Mouse (Mus musculus) left cerebral cortex, adult 18-20 months (tissue): Measurements from ENCODE around the gene Cep72. TPM values are rescaled to one million over a fixed set of nuclear protein-coding genes. Genes with fewer than 3 reads are reported as not detected.
"Not testable (repeated sequence)": the region's sequence is repeated elsewhere in the genome, so short reads cannot be mapped to it uniquely, and the experiment has no call there.

Experiments used
- DNase-seq, 2 experiments: peaks; one replicate each; pipeline ENCODE4 v3.0.0; 2021 to 2022; ENCODE audit warnings: low spot score in 2 of 2, mixed read lengths in 1 of 2
- long read RNA-seq, 2 experiments: library from polyadenylated mRNA; stranded (forward); transcript quantifications; one replicate each; pipeline ENCODE4 v2.0.0; 2021
- total RNA-seq, 2 experiments: library from RNA; stranded (reverse); gene quantifications; 2 replicates each; pipeline ENCODE4 v1.2.3; 2021

Cep72 gene
- total RNA-seq, result under 1 TPM; 0.77 to 0.84 TPM
- long read RNA-seq, experiment 1, result 0 reads
- long read RNA-seq, experiment 2, result 0 reads

DNA sequence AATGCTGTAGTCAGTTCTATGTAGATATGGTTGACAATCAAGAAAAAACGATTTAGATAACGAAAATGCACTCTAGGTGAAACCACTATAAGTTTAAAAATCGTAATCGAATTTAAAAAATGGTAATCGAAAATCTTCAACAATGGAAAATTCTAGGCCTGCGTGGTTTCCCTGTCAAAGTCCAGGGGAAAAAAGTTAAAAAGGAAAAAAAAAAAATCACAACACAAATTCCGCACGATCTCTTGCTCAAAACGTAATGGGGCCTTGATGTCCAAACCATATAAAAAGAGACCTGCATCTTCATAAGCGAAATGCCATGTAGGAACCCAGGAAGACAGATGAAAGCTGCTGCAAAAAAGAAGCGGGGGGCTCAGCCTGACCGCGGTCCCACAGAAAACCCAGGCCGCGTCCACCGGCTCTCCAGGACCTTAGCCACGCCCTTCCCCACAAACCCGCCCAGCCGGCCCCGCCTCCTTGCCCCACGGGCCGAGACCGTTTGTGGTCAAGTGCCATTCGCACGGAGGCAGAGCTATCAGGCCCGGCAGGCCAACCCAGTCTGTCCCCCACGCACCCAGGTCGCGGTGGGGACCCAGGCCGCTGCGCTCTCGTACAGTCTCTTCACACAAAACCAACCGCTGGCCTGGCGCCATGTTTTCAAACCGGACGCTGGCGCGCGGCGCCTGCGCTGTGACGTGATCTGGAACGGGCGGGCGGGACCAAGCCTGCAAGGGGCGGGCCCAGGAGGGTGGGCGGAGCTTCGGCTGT is at the start of gene Cep72:
Gene Cep72 (minus strand): TSS at position 687 of the 765 bp plus-strand sequence.
- peak; percentile 83 to 85 for DNase-seq

DNA sequence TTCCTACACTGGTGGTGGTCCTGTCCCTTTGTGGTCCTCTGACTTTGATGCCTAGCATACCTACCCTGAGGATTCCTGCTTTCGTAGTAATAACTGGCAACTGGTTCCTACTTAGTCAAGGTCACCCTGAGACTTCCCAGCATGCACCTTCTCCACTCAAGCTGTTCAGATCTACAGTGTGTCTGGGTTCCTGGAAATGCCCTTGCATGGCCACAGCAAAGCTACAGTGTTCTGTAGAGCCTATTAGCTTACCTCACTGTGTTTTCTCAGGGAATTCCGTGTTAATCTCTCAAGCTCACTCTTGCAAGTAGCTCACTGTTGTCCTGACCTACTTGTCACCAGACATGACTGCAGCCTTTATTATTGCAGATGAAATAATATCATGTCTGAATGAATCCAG is 45.3 kb upstream of the Cep72 start:
- DNase-seq, result no peak

DNA sequence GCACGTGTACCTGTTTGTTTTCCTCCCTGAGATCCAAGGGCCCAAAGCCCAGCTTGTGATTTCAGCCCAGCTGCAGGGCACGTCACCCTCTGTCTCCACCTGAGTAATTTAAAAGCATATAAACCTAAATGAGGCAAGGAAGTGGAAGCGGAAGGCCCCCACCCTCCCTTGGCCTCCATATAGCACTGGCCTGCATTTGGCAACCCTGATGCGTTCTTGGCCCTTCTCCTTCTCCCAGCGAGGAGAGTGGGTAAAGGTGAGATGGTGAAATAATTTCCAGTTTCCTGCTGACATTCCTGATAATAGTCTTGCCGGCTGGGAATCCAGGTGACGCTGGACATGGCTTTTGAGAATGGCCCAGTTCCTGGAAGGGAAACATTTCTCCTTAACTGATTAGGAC is 42.3 kb upstream of the Cep72 start:
- DNase-seq, result no peak

DNA sequence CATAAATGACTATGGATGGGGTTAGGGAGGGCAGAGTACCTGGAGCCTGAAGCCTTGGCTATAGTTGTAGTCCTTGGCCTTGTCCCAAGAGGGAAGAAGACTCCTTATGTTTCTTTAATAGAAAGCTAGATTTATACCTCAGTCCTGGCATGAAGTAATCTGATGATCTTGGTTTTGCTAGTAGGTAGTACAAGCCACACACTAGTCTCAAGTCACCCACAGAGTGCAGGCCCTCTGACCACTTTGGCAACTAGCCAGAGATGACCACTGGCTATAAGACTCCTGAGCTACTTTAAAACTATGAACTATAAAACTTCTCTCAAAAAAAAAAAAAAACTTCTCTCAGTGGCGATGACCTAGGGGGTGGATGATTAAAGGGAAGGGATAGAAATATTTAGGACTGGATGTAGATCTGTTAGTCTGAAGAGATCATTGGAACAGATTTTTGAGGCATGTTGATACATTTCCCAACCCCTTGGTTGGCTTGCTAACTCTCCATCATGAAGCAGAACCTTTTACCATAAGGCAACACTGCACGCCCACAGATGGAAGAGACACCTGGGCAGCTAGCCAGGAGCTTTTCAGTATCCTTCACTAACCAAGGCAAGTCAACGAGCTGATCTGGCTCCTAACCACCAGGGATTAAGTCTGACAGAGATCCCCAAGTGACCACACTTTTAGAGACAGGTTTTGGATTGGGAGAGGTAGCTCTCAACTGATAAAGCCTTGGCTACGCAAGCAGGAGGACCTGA is 40.9 kb upstream of the Cep72 start:
- DNase-seq, result peak in 1 of 2 experiments; percentile 9

DNA sequence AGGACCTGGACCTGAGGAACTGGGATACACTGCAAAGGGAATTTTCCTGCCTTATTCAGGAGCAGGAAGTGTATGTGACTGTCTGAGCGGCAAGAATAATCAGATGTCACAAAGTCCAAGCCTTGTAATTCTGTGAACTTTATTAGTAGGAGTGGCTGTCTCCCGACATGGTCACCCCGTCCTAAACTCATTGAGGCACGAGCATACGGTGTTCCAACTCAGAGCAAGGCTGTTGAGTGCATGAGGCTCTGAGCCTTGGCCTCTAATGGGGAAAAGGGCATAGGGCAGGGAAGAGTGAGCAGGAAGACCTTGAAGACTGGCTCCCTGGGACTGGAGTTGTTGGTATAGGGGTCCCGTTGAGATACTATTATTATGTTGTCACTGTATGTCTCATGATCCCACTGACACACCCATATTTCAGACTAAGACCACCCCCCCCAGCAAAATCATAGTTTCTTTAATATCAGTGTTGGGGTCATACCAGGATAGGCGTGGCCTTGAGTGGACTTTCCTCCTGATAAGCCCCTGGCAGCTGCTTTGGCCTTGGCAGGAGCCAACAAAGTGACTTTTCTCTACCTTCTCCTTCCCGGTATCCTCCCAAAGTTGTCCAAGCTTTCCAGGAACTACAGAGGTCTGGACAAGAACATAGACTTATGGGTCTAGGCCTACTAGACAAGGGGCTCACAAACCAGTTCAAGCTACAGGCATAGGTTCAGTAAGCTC is 40.2 kb upstream of the Cep72 start:
- DNase-seq, result no peak

DNA sequence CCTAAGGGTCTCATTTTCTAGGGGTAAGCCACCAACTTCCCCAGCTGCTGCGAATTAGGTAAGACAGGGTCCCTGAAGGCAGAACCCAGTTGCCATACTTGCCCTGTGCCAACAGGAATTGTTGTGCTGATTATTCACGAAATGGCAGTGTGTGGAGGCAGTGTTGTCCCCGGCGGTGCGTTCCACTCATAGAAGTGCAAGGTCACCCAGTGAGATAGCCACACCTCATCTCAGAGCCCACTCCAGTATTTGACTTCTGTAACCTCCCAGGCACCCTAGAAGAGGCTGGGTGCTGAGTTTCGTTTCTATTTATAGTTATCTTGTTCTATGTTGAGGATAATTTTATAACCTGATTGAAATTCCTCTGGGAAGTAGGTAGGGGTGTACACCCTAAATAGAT is 36.8 kb upstream of the Cep72 start:
- no peak for DNase-seq

DNA sequence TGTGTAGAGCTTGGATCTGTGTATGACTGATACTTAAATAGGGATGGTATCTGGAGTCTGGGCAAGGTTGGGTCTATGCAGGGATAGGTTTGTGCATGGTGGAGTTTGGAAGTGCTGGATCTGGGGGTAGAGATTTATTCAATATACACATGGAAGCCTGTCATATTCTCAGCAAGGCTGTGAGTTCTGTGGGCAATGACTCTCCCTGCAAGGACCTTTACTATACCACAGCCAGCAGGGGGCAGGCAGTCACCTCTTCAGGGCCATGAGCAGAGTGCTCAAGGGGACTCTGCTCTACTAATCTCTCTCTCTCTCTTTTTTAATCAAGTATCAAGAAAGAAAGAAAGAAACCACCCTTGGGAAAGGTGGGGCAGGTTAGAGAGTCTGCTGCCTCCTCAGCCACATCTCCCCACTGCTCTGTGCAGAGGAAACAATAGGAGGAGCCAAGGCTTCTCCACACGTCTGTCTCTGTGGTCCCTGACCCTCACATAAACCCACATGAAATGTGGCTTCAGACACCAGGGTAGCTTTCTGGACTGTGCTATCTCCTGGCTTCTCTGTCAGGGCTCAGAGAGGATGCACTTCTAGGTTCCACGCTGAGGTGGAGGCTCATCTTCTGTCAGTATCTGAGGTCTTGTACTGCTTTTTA is 34.7 kb upstream of the Cep72 start:
- peak; percentile 67 to 73 for DNase-seq

DNA sequence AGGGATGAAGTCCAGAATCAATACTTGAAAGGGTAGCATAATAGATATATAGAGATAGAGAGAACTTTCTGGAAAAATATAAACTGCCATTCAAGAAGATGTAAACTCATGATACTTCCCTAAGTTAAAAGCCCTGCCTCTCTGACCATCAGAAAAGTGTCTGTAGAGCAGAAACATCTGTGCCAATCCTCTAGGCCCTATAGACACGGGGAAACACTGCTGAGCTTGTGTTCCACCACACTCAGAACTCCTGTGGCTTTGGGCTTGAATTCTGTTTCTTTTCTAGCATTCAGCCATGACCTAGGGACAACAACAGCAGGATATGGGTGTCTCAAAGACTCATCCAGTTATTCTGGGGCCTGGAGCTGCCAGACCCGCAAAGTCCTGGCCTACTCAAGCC is 33.8 kb upstream of the Cep72 start:
- DNase-seq, result no peak

DNA sequence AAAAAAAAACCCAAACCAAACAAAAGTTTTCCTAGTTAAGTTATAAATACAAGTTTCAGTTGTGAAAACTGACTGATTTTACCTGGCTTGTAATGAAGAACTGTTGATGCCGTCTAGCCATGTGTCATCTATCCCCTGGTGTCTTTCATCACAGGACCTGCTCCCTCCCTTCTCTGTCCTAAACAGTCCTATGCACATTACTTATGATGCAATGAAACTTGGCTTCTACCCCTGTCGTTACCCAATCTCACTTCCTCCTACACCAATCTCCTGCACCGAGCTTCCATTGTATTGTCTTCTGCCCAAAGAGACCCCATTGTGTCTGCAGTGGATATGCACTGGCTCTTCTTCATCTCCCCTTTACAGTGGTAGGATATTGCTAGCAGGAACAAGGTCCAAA is 28.2 kb upstream of the Cep72 start:
- no peak for DNase-seq

DNA sequence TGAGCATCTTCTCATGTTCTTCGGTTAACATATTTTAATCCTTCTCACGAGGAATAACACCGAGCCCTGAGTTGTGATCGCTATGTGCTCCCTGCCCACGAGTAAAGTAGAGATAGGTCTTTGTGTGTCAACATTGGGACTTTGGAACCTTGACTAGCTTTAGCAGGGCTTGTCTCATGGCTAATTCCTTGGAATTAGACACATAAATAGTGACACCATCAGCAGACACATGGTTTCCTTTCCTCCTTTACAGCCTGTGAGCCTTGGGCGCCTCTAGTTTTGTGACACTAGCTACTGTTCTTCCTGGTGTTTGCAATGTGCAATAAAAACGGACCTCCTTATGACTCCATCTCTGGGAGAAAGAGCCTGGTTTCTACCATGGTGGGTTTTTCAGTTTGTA is 11.3 kb upstream of the Cep72 start:
- DNase-seq, result no peak

DNA sequence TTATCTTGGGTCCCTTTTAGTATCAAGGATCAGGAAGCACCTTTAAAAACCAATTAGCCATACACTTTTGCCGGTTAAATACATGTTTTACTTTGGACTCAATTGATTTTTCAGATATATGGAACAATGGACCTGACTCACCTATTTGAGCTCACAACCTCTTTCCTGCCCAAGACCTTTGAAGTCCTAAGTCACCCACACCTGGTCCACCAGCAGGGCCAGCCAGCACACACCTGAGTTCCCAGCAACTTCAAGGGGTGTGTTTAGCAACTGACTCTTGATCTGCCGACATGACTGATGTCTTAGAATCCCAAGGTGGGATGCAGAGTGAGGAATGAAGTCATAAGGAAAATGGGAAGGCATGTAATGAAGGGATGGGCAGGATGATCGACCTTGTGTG is 9.6 kb upstream of the Cep72 start:
- DNase-seq, result no peak

DNA sequence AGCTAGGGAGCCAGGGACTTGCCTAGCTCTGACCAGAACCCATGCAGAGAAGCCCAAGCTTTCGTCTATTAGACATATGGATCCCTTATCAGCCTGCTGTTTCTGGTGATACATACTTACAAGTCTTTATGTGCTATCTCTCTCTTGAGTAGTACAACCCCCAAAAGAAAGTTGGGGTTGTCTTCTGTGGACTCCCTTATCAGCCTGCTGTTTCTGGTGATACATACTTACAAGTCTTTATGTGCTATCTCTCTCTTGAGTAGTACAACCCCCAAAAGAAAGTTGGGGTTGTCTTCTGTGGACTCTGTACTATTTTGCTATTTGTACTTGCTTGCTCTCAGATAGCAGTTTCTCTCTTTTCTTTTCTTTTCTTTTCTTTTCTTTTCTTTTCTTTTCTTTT is 9.1 kb upstream of the Cep72 start:
- DNase-seq, result not testable (repeated sequence)

DNA sequence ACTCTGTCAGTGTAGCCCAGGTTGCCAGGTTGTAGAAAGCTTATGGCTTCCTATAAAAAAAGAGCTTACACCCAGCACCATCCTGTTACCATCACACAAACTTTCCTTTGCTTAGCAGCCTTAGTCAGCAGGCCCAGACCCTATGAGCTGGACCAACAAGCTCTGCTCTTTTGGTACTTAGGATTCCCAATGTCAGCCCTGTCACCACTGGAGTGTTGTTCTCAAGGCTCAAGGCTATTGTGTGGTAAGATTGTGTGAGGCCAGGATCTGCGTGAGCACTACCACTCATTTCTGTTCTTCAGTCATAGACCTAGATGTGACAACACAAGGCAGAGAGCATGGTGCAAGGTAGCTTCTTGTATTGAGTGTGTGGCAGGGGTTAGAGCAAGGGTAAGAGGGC is 4.5 kb upstream of the Cep72 start:
- DNase-seq, result no peak

DNA sequence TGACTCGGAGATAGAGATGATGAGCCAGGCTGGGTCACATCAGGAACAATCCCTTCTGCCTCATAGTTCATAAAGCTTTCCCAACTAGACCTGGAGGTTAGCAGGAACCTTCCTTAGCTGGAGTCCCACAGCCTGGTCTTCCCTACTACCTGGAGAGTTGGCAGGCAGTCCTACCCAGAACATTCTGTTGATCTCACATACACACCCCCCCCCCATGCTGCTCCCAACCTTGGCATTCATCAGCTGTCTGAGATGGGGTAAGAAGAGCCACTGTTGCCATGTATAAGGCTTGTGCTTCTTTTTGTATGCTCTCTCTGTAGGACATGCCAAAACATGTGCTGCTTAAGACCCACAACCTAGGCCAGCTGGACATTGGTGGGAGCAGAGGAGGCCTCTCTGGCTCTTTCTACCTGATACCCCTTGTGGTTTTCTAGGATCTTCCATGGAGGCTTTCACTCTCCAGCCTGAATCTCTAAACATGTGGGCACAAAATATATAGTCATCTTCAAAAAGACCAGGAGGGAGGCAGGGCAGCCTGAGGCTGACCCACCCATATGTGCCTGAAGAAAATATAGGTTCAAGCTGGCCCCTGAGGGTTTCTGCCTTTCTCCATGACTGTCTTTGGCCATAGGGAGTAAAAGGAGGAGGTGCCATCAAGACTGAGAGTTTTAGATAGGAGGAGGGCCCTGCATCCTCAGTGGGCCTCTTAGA is 1.4 kb upstream of the Cep72 start:
- DNase-seq, result no peak

DNA sequence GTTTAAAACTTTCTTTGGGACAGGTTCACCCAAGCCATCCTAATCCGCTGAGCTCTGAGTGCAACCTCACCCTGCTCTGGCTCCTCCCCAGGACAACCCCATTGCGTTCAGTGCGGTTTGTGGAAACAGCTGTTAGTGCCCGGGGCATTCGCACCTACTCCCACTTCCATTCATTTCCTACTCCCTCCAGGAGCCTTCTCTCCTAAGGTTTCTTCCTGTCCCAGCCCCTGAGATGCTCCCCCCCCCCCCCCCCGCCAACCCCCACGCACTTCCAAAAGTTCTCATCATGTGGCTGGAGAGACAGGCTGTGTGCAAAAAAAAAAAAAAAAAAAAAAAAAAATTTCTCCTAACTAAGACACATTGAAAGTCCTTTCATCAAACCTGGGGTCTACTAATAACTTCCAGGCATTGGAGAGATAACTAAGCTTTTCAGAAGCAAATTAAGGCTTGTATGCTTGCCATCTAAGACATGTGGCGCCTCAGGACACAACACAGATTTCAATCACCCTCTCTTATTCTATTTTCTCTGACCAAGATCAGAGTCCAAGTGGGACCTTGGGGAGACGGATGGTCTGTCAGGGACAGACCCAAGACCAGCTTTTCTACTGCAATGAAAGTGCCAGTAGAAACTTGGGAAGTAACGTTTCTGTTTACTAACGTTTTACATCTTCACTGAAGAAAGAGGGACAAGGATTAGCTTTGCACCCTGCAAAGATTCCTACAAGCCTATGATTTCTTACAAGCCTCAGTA is 454 bp upstream of the Cep72 start:
- no peak for DNase-seq

DNA sequence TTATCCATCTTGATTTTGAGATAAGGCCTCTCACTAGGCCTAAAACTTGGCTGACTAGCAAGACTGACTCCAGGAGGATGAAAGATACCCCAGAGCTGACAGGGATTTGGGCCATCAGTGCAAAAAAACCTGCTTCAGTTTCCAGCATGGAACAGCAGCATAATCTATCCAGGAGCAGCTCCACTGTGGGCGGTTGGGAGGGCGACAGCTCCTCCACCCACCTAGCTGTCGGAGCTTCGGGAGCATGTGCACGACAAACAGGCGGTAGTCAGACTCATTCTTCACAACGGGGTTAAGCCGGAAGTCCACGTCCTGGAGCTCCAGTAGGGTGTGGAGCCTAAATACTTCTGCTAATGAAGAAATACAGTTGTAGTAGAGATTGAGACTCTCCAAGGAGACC is 4.0 kb downstream of the Cep72 start:
- peak; percentile 7 to 28 for DNase-seq

DNA sequence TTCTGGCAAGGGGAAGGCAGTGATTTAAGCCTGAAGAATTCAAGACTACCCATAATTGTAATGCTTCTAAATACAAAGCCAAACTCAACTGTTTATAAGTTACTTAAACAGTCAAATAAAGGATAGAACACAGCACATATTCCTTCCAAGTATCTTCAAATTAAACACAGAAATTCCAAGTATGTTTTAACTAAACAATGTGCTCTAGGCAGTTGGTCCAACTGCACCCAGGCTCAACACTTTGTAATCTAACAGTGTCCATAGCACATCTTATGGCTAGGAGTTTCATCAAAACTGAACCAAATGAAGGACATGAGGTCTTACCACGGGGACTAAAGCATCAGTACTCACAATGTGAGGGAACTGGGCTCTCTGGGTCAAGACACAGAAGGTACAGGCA is 5.9 kb downstream of the Cep72 start:
- no peak for DNase-seq

DNA sequence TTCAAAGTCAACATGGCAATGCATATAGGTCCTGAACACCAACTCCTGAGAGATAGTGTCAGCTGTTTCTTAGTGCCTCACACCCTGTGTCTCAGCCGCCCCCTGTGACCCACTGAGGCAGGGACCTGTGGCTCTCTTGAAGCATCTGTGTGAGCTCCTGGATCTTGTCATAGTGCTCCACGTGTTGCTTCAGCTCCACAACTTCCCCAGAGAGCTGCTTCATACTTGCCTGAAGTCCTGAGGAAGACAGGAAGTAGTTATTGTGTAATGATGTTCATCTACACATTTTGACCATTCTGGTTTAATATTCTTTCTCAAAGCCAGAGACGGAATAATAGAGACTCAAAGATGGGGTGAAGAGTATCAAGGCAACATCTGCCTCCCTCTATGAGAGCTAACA is 22.2 kb downstream of the Cep72 start:
- no peak for DNase-seq

DNA sequence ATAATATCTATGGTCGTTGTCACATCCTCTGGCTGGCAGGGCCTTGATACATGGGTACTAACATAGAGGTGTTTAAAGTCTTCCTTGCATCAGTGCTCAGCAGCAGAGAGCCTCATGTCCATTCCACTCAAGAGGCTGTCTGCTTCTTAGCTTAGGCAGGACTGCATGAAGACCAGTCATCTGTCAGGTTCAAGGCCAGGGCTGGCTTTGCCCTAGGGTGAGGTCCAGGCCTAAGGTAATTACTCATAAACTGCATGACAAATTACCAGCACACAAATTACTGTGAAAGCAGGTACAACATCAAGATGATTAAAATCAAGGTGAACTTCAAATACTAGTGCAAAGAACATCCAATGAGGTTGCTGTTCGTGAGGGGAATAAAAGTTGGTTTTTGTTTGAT is 26.3 kb downstream of the Cep72 start:
- no peak for DNase-seq

DNA sequence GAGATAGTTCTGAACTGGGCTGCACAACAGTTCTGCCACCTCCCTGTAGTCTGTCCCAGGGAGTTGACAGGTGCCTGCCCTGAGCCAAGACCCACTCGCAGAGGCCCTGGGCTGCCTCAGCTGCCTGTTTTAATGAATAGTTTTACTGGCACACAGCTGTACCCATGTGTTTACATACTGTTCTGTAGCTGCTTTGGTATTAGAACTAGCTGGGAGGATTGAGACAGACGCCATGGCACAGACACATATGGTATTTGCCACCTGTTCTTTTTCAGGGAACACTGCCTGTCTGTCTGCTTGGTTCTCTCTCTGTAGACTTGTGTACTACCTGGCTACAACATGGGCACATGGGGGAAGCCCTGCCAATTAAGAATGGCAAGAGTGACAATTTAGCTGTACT is 27.3 kb downstream of the Cep72 start:
- DNase-seq, result no peak
